Mouse (Mus musculus) adrenal gland, adult 8-10 months (tissue): ENCODE measurements around the gene Tle6. TPM values are rescaled to one million over a fixed set of nuclear protein-coding genes. Genes with fewer than 3 reads are reported as not detected.
"Not testable (repeated sequence)": the region's sequence is repeated elsewhere in the genome, so short reads cannot be mapped to it uniquely, and the experiment has no call there.

Experiments
- DNase-seq: peaks from one replicate; pipeline ENCODE4 v3.0.0; 2022
- total RNA-seq, 4 experiments: library from RNA; stranded (reverse); gene quantifications; 2 replicates each; pipeline ENCODE4 v1.2.4; 2022

Gene Tle6
- 100 to 1,000 TPM in 2 of 4 experiments, 10 to 100 TPM in 2; 32.2 to 138 (median 85.6) TPM for total RNA-seq

GRCm38 (mm10) chr10:81600738-81601203, at the start of gene Tle6:
TSS of gene Tle6 (minus strand) at chr10:81601073.
- DNase-seq: peak; percentile 95

GRCm38 (mm10) chr10:81648803-81649775, 48.2 kb upstream of the Tle6 start, which contains the start of gene Gm10778:
TSS of gene Gm10778 (plus strand) at chr10:81649059.
- peak; percentile 78 for DNase-seq

- DNase-seq: no peak
Measured at GRCm38 (mm10) chr10:81646015-81646555, 45.2 kb upstream of the Tle6 start.

- no peak for DNase-seq
Measured at GRCm38 (mm10) chr10:81645391-81645790, 44.5 kb upstream of the Tle6 start.

GRCm38 (mm10) chr10:81644716-81645115, 43.8 kb upstream of the Tle6 start:
- DNase-seq: no peak

- DNase-seq: no peak
Measured at GRCm38 (mm10) chr10:81644162-81644561, 43.3 kb upstream of the Tle6 start.

- peak; percentile 94 for DNase-seq
Measured at GRCm38 (mm10) chr10:81643449-81644055, 42.7 kb upstream of the Tle6 start.

- DNase-seq: no peak
Measured at GRCm38 (mm10) chr10:81642648-81643448, 42.0 kb upstream of the Tle6 start.

GRCm38 (mm10) chr10:81641978-81642647, 41.2 kb upstream of the Tle6 start:
- no peak for DNase-seq

GRCm38 (mm10) chr10:81641566-81641965, 40.7 kb upstream of the Tle6 start:
- no peak for DNase-seq

GRCm38 (mm10) chr10:81640825-81641224, 40.0 kb upstream of the Tle6 start:
- not testable (repeated sequence) for DNase-seq

- no peak for DNase-seq
Measured at GRCm38 (mm10) chr10:81638101-81638500, 37.2 kb upstream of the Tle6 start.

GRCm38 (mm10) chr10:81636338-81636737, 35.5 kb upstream of the Tle6 start:
- no peak for DNase-seq

GRCm38 (mm10) chr10:81633253-81634099, 32.6 kb upstream of the Tle6 start:
- DNase-seq: peak; percentile 85

GRCm38 (mm10) chr10:81628390-81628789, 27.5 kb upstream of the Tle6 start, which contains the start of gene Ankrd24:
TSS of gene Ankrd24 (plus strand) at chr10:81628540.
- DNase-seq: no peak

- no peak for DNase-seq
Measured at GRCm38 (mm10) chr10:81627836-81628220, 27.0 kb upstream of the Tle6 start.

- DNase-seq: peak; percentile 93
Measured at GRCm38 (mm10) chr10:81626994-81627835, 26.3 kb upstream of the Tle6 start, which contains the start of gene Sirt6. TSS of gene Sirt6 (minus strand) at chr10:81627797.

GRCm38 (mm10) chr10:81626101-81626993, 25.5 kb upstream of the Tle6 start:
- no peak for DNase-seq
